Mouse (Mus musculus): ENCODE measurements around the gene Zbtb41. TPM values are rescaled to one million over a fixed set of nuclear protein-coding genes. Genes with fewer than 3 reads are reported as not detected.

Zbtb41 gene
- polyA plus RNA-seq, 1 experiment from 2014 or later: 24.6 TPM

DNA sequence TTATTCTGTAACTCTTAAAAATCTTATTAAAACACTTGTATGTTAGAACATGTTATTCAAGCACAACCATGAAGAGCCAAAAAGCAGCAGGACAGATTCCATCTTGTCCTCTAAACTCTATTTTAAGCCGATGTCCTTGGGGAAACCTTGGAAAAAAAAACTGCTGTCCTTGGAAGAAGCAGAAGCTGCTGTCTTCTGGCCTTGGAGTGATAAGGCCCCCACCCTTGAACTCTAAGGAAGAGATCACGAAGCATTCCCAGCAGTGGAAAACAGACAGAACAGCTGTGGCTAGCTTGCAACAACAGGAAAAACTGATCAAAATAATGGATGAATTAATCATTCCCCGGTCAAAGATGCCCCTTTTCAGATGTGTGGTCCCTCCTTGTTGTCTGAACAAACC, 74.1 kb downstream of the Zbtb41 start:
- no peak overlapping the region for H3K9ac ChIP-seq (replicated peaks; ENCODE audit: low read depth, low read length)
- no peak overlapping the region for H3K27ac ChIP-seq (ENCODE audit: low read depth, low read length)
- no peaks in the 10 kb centered on the region for H3K27me3 ChIP-seq (ENCODE audit: control insufficient read depth, insufficient read depth, low read length)
- no peaks in the 10 kb centered on the region for H3K4me1 ChIP-seq (ENCODE audit: control insufficient read depth, insufficient read depth, low read length)
- 93% methylated on average over 3 of the region's 3 CpGs for WGBS
- no peak overlapping the region for H3K4me2 ChIP-seq (ENCODE audit: low read depth, low read length)
- H3K9me3 ChIP-seq (ENCODE audit: control insufficient read depth, low read length): no peaks in the 10 kb centered on the region
- H3K36me3 ChIP-seq (ENCODE audit: control insufficient read depth, insufficient read depth, low read length): no peaks in the 10 kb centered on the region
- no peak for ATAC-seq (ENCODE audit: low read depth)
- no peak overlapping the region for H3K4me3 ChIP-seq (ENCODE audit: low read depth, low read length)

GRCm38 (mm10) chr1:139499751-139500150, 77.7 kb downstream of the Zbtb41 start:
- no peak overlapping the region for H3K4me2 ChIP-seq (ENCODE audit: low read depth, low read length)
- no peaks in the 10 kb centered on the region for H3K9me3 ChIP-seq (ENCODE audit: control insufficient read depth, low read length)
- H3K4me3 ChIP-seq (ENCODE audit: low read depth, low read length): no peak overlapping the region
- H3K4me1 ChIP-seq (ENCODE audit: control insufficient read depth, insufficient read depth, low read length): no peaks in the 10 kb centered on the region
- H3K27ac ChIP-seq (ENCODE audit: low read depth, low read length): no peak overlapping the region
- no peak for ATAC-seq (ENCODE audit: low read depth)
- H3K36me3 ChIP-seq (ENCODE audit: control insufficient read depth, insufficient read depth, low read length): no peaks in the 10 kb centered on the region
- no peak overlapping the region for H3K9ac ChIP-seq (replicated peaks; ENCODE audit: low read depth, low read length)
- H3K27me3 ChIP-seq (ENCODE audit: control insufficient read depth, insufficient read depth, low read length): no peaks in the 10 kb centered on the region

DNA sequence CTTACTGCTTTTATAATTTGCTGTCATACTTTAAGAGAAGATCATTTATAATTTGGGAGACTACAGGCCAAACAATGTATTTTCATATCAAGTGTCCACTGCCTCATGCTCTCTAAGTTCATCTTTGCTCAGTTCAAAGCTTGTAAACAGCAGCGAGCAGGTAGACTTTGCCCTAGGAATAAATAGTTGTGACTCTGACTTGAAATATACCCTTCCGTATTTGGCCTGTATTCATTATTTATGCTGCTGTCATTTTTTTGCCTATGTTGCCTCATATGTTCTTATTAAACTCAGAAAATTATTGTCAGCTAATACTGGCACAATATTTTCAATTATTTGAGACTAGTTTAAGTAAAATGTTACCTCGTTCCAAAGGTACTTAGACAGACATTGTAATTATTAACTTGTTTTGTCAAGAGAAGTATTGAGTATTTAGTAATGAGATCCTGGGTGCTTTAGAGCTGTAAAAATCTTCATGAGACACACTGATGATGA, 79.2 kb downstream of the Zbtb41 start, which contains the start of gene F13b:
TSS of gene F13b (plus strand) at position 445 of the 495 bp plus-strand sequence.
- Histone ChIP-seq H3K36me3 (ENCODE audit: control insufficient read depth, insufficient read depth, low read length) (no peaks in the 10 kb centered on the region), H3K4me3 (ENCODE audit: low read depth, low read length) (no peak within 1 kb of the TSS), H3K9me3 (ENCODE audit: control insufficient read depth, low read length) (no peaks in the 10 kb centered on the region), H3K27ac (ENCODE audit: low read depth, low read length) (no peak within 1 kb of the TSS), H3K27me3 (ENCODE audit: control insufficient read depth, insufficient read depth, low read length) (no peaks in the 10 kb centered on the region), H3K9ac (replicated peaks; ENCODE audit: low read depth, low read length) (no peak within 1 kb of the TSS), H3K4me2 (ENCODE audit: low read depth, low read length) (no peak within 1 kb of the TSS), H3K4me1 (ENCODE audit: control insufficient read depth, insufficient read depth, low read length) (no peaks in the 10 kb centered on the region)
- WGBS: 90% methylated on average over 3 of the region's 3 CpGs
- no peak for ATAC-seq (ENCODE audit: low read depth)

Other genes with a start within 250 kb of the Zbtb41 start
- gene Crb1, start 45.2 kb upstream of the Zbtb41 start, polyA plus RNA-seq (2014; fragmentation: Nextera tagmentation; extraction: Ambion mirVana): 1.1 and 1.5 TPM in 2 replicates
- gene Aspm, start 32.5 kb downstream of the Zbtb41 start, polyA plus RNA-seq (2014; fragmentation: Nextera tagmentation; extraction: Ambion mirVana): 2.3 and 2.5 TPM in 2 replicates
- not detected in 2 replicates for gene F13b, start 79.4 kb downstream of the Zbtb41 start, polyA plus RNA-seq (2014; fragmentation: Nextera tagmentation; extraction: Ambion mirVana)
- gene Cfhr1, start 138.0 kb downstream of the Zbtb41 start, polyA plus RNA-seq (2014; fragmentation: Nextera tagmentation; extraction: Ambion mirVana): not detected in 2 replicates